Mouse (Mus musculus) spleen, adult 2 months (tissue): ENCODE results near the gene Slc13a5. TPM values are rescaled to one million over a fixed set of nuclear protein-coding genes. Genes with fewer than 3 reads are reported as not detected.

Source experiments
- DNase-seq, 2 experiments: peaks; one replicate each; pipeline versions ENCODE4 v3.0.0 to v3.0.0-alpha.2; 2012 to 2021; ENCODE audit warnings: low spot score in 2 of 2, low read depth in 1 of 2
- H3K27ac ChIP-seq: fragments of 200-500 bp; 2 replicates; pipeline ENCODE4 v1.5.1; 2012; ENCODE audit warnings: low read length, inconsistent platforms; ENCODE audit not compliant: insufficient read depth
- H3K27me3 ChIP-seq: fragments of 200-500 bp; 2 replicates; pipeline ENCODE4 v1.6.1; 2012; ENCODE audit warnings: mild to moderate bottlenecking, moderate library complexity, low read length, inconsistent platforms; ENCODE audit not compliant: control insufficient read depth, insufficient read depth
- H3K36me3 ChIP-seq: fragments of 200-500 bp; 2 replicates; pipeline ENCODE4 v1.6.1; 2012; ENCODE audit warnings: mild to moderate bottlenecking, low read length, inconsistent platforms; ENCODE audit not compliant: control insufficient read depth, insufficient read depth
- H3K4me1 ChIP-seq: fragments of 200-500 bp; 2 replicates; pipeline ENCODE4 v1.6.1; 2011; ENCODE audit warnings: inconsistent platforms; ENCODE audit not compliant: control insufficient read depth, insufficient read depth, insufficient read length
- H3K4me3 ChIP-seq: fragments of 200-500 bp; 2 replicates; pipeline ENCODE4 v1.5.1; 2011; ENCODE audit warnings: mild to moderate bottlenecking, inconsistent platforms; ENCODE audit not compliant: insufficient read depth, insufficient read length; ENCODE audit errors: extremely low read depth
- CTCF ChIP-seq: fragments of 200-500 bp; IDR thresholded peaks from 2 replicates; pipeline ENCODE4 v1.5.1; 2011; ENCODE audit warnings: mild to moderate bottlenecking, inconsistent platforms; ENCODE audit not compliant: insufficient read depth, insufficient read length, insufficient replicate concordance; ENCODE audit errors: extremely low read depth
- POLR2A ChIP-seq: fragments of 200-500 bp; IDR thresholded peaks from 2 replicates; pipeline ENCODE4 v1.6.1; 2011; ENCODE audit warnings: low read depth, low read length, inconsistent platforms
- WGBS: fragments of 180-500 bp; shearing (Covaris S2); methylation state at CpG from one replicate; pipeline ENCODE4 v1.1.7; 2018; 5-methylcytosine and 5-hydroxymethylcytosine counted together
- polyA plus RNA-seq: library from polyadenylated mRNA; depleted of rRNA; stranded (reverse); fragments of >200 nt; gene quantifications from 2 replicates; pipeline ENCODE4 v1.2.3, GENCODE M21; 2012; rRNA removed

Slc13a5 gene
- polyA plus RNA-seq: not detected in 2 replicates

DNA sequence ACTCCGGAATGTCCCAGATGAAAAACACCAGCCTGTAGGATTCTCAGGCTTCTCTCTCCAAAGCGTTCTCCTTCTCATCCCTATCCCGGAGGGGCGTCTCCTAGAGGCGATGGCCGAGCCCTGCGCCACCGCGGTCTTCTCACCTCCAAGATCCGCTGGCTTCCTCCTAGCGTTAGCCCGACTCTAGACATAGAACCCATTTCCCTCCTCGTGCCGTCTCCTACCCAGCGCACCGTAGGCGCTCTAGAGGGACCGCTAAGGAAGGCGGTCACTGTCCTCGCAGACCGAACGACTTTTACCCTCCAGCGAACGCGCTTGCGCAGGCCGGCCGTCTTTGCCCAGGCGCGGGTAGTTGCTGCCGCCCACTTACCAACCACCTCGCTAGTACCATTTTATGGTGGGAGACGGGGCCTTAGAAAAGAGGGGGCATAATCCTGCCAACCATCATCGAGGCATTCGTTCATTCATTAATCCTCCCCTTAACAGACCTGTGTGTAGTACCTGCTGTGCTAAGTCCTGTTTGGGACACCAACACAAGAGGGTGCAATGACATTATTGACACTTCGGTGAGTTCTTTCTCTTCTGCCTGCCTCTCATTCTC lies at the start of gene Slc13a5:
Gene Slc13a5, minus strand, starts transcription at position 263 of the 601 bp plus-strand sequence.
- Histone ChIP-seq H3K4me3 (peak within 1 kb of the TSS; percentile 21; the same call in 1 of the 2 replicates), H3K27me3 (peaks cover 5% of the 10 kb centered on the region), H3K4me1 (no peaks in the 10 kb centered on the region; the same call in 1 of the 2 replicates), H3K36me3 (no peaks in the 10 kb centered on the region), H3K27ac (no peak within 1 kb of the TSS)
- TF ChIP-seq CTCF: no peak
- no peak for TF ChIP-seq POLR2A
- 7% methylated on average over 36 of the region's 36 CpGs for WGBS
- DNase-seq: no peak

DNA sequence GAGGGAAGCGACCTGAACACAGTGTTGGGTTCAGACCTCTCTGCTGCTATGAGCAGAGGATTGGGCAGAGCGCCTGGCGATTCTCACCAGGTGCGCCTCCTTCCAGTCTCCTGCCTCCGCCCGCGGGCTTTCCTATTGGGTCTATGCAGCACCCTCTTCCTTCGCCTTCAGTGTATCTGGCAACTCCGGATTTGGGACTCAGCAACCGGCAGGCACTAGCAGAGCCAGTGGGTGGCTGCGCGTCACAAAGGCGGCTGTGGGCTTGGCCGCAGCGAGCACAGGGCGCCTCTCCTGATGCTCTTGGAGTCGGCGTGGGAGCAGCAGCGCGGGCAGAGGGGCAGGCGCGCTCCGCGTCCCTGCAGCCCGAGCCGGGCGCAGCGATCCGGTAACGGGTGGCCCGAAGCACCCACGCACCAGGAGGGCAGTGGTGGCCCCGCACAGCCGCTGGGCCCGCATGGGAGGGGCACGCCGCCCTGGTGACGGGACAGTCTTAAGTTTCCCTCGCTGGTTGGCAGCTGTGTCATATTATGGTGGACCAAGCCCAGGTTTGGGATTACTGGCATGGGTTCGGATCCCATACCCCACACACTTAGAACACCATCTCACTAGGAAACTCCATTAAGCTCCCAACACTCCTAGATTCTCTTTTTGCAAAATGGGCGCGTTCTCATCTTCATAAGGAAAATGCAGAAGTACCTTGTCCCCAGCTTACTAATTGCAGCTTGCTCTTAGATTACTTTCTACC lies 47.3 kb upstream of the Slc13a5 start, which contains the start of gene Fbxo39:
Gene Fbxo39, plus strand, starts transcription at position 294 of the 745 bp plus-strand sequence.
- Histone ChIP-seq H3K27ac (no peak within 1 kb of the TSS), H3K36me3 (peaks cover 15% of the 10 kb centered on the region), H3K27me3 (no peaks in the 10 kb centered on the region), H3K4me1 (no peaks in the 10 kb centered on the region), H3K4me3 (no peak within 1 kb of the TSS)
- DNase-seq: no peak
- WGBS: 18% methylated on average over 42 of the region's 42 CpGs
- no peak for TF ChIP-seq CTCF
- TF ChIP-seq POLR2A: no peak

DNA sequence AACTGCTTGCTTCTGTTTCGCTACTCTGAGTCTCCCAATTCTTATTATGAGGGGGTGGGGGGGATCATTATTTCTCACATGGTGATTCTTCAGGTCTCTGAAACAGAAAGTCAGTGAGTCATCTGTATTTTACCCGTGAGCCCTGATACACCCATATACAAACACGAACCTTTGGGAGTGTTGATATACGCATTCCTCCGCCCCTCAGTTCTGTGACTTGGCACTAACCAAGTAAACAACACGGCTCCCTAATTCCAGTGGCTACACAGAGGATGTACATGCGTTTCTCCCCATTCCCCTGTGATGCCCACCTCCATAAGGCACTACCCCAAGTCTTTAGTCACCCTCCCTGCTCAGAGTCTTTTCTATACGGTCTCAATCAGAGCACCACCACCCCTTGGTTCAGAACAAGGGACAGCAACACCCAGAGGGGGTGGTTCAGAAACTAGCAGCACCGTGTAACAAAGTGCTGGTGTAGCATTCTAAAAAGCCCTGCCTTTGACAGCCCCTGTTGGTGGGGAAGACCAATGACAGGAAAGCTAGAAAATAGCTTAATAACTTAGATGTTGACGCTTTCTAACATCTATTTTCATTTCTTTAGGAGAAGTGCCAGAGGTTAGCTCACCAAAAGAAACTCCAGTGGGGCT lies 44.5 kb upstream of the Slc13a5 start:
- no peaks in the 10 kb centered on the region for H3K4me1 ChIP-seq
- no peaks in the 10 kb centered on the region for H3K27me3 ChIP-seq
- TF ChIP-seq POLR2A (no peak), CTCF (no peak)
- H3K27ac ChIP-seq: no peak overlapping the region
- WGBS: 89% methylated on average over 10 of the region's 10 CpGs
- peaks cover 34% of the 10 kb centered on the region for H3K36me3 ChIP-seq
- no peak for DNase-seq
- H3K4me3 ChIP-seq: no peak overlapping the region

DNA sequence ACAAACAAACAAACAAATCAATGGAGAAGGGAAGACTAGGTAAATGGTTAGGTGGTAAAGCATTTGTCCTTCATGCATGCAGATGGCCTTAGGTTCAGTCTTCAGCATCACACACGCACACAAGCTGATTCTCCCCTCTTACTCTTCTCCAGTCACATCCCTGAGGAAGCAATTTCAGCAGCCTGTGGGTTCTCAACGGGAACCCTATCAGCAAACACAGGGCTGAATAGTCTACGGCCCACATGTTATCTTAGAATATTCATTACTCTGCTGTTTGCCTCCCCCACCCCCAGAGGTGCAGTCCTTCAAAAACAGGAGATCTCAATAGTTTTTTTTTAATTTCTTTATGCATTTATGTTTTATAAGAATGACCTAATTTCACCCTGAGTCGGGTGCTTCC lies 43.5 kb upstream of the Slc13a5 start:
- Histone ChIP-seq H3K4me3 (no peak overlapping the region), H3K36me3 (peaks cover 38% of the 10 kb centered on the region), H3K4me1 (no peaks in the 10 kb centered on the region), H3K27ac (no peak overlapping the region), H3K27me3 (no peaks in the 10 kb centered on the region)
- TF ChIP-seq POLR2A (no peak), CTCF (no peak)
- DNase-seq: no peak
- WGBS: 85% methylated on average over 4 of the region's 4 CpGs

DNA sequence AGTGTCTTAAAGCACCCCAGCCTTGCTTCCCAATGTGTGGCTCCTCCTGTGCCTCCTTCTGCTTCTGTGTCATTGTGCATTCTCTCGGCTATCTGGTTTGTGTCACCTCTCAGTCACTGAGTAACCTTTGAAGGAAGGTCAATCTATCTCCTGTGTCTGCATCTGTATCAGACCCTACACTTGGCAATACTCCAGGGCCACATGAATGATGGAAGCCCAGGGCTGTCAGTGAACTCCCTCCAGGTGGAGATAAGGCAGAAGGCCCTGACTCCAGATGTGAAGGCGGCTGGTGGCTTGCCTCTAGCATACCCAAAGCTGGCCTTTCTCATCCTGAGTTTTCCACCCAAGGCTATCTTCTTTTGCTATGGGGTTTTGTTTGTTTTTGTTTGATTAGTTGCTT lies 42.0 kb upstream of the Slc13a5 start:
- 75% methylated on average over 2 of the region's 2 CpGs for WGBS
- Histone ChIP-seq H3K27ac (no peak overlapping the region), H3K4me3 (no peak overlapping the region), H3K4me1 (peaks cover 2% of the 10 kb centered on the region; the same call in 1 of the 2 replicates), H3K36me3 (peaks cover 43% of the 10 kb centered on the region), H3K27me3 (no peaks in the 10 kb centered on the region)
- TF ChIP-seq POLR2A (no peak), CTCF (no peak)
- no peak for DNase-seq

DNA sequence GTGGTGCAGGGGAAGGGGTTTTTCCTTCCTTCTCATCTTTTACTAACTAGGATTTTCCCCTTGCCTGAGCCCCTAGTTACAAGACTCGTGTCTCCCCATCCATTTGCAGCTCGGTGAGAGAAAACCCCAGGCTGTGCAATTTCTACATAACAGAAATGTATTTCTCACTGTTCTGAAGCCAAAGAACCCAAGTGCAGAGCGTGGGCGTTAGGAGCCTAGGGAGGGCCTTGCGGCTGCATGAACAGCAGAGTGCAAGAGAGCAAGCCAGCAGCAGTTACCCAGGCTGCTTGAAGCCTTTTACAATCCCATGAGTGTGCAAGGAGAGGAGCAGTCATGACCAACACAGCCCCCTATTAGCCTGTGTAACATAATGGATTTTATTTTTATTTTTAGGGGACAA lies 40.4 kb upstream of the Slc13a5 start:
- H3K36me3 ChIP-seq: peaks cover 43% of the 10 kb centered on the region
- WGBS: 89% methylated on average over 5 of the region's 5 CpGs
- no peak overlapping the region for H3K4me3 ChIP-seq
- H3K27ac ChIP-seq: no peak overlapping the region
- no peak for TF ChIP-seq CTCF
- TF ChIP-seq POLR2A: no peak
- DNase-seq: no peak
- H3K4me1 ChIP-seq: peaks cover 11% of the 10 kb centered on the region; the same call in 1 of the 2 replicates
- H3K27me3 ChIP-seq: no peaks in the 10 kb centered on the region
